Mouse (Mus musculus) midbrain, embryonic 15.5 days (tissue): ENCODE measurements around the gene Tmem135. TPM values are rescaled to one million over a fixed set of nuclear protein-coding genes. Genes with fewer than 3 reads are reported as not detected.
"Not testable (repeated sequence)": the region's sequence is repeated elsewhere in the genome, so short reads cannot be mapped to it uniquely, and the experiment has no call there.

Source experiments
- ATAC-seq: fragments of 200-750 bp; cut with Nextera tagmentation; replicated peaks from 2 replicates; pipeline ENCODE4 v1.8.0; 2017; ENCODE audit warnings: moderate TSS enrichment
- H3K27ac ChIP-seq: fragments of 300-500 bp; sonication (generic); 2 replicates; pipeline ENCODE4 v1.5.1; 2015; ENCODE audit warnings: mild to moderate bottlenecking, inconsistent platforms
- H3K27me3 ChIP-seq: fragments of 300-500 bp; sonication (generic); replicated peaks from 2 replicates; pipeline ENCODE4 v1.6.1; 2015; ENCODE audit warnings: inconsistent platforms
- H3K36me3 ChIP-seq: fragments of 300-500 bp; sonication (generic); replicated peaks from 2 replicates; pipeline ENCODE4 v1.6.1; 2015; ENCODE audit warnings: inconsistent platforms
- H3K4me1 ChIP-seq: fragments of 300-500 bp; sonication (generic); 2 replicates; pipeline ENCODE4 v1.6.1; 2015; ENCODE audit warnings: inconsistent platforms
- H3K4me2 ChIP-seq: fragments of 300-500 bp; sonication (generic); 2 replicates; pipeline ENCODE4 v1.6.1; 2015; ENCODE audit warnings: inconsistent platforms, mild to moderate bottlenecking, moderate library complexity
- H3K4me3 ChIP-seq: fragments of 300-500 bp; sonication (generic); 2 replicates; pipeline ENCODE4 v1.5.1; 2015; ENCODE audit warnings: mild to moderate bottlenecking, inconsistent platforms
- H3K9ac ChIP-seq: fragments of 300-500 bp; sonication (generic); 2 replicates; pipeline ENCODE4 v1.6.1; 2015; ENCODE audit warnings: mild to moderate bottlenecking, inconsistent platforms
- H3K9me3 ChIP-seq: fragments of 300-500 bp; sonication (generic); 2 replicates; pipeline ENCODE4 v1.6.1; 2016; ENCODE audit warnings: inconsistent platforms
- WGBS: fragments of 180-500 bp; shearing (Covaris S2); methylation state at CpG from one replicate; pipeline ENCODE4 v1.1.7; 2015; ENCODE audit warnings: mixed read lengths; 5-methylcytosine and 5-hydroxymethylcytosine counted together
- polyA plus RNA-seq: library from polyadenylated mRNA; unstranded; fragments of >200 nt; fragmentation: Nextera tagmentation; extraction: Ambion mirVana; gene quantifications from 2 replicates; pipeline ENCODE4 v1.2.1, GENCODE M21; 2015

Gene Tmem135
- polyA plus RNA-seq, 1 experiment from 2014 or later, result 32.8 TPM

- Histone ChIP-seq H3K4me2 (no peak overlapping the region), H3K4me3 (no peak overlapping the region), H3K36me3 (0 out of 2 replicates have a peak, but pooled peaks cover 4% of the 10 kb centered on the region), H3K4me1 (no peaks in the 10 kb centered on the region), H3K27ac (no peak overlapping the region), H3K27me3 (no peaks in the 10 kb centered on the region), H3K9ac (no peak overlapping the region), H3K9me3 (no peaks in the 10 kb centered on the region)
- 71% methylated on average over 1 of the region's 1 CpGs for WGBS
- no peak for ATAC-seq
Measured at GRCm38 (mm10) chr7:89298911-89299458, 105.0 kb downstream of the Tmem135 start.

- Histone ChIP-seq H3K36me3 (no peaks in the 10 kb centered on the region), H3K4me3 (no peak overlapping the region), H3K27me3 (no peaks in the 10 kb centered on the region), H3K4me2 (no peak overlapping the region), H3K4me1 (no peaks in the 10 kb centered on the region), H3K9me3 (no peaks in the 10 kb centered on the region), H3K9ac (no peak overlapping the region), H3K27ac (no peak overlapping the region)
- 79% methylated on average over 1 of the region's 1 CpGs for WGBS
- no peak for ATAC-seq
Measured at GRCm38 (mm10) chr7:89296941-89297340, 107.1 kb downstream of the Tmem135 start.

- no peak overlapping the region for H3K4me3 ChIP-seq
- no peaks in the 10 kb centered on the region for H3K4me1 ChIP-seq
- 93% methylated on average over 7 of the region's 7 CpGs for WGBS
- no peaks in the 10 kb centered on the region for H3K36me3 ChIP-seq
- no peak overlapping the region for H3K4me2 ChIP-seq
- no peaks in the 10 kb centered on the region for H3K9me3 ChIP-seq
- H3K27me3 ChIP-seq, result no peaks in the 10 kb centered on the region
- ATAC-seq, result no peak
- no peak overlapping the region for H3K27ac ChIP-seq
- no peak overlapping the region for H3K9ac ChIP-seq
Measured at GRCm38 (mm10) chr7:89282664-89283063, 121.4 kb downstream of the Tmem135 start.

- H3K9ac ChIP-seq, H3K36me3 ChIP-seq, H3K9me3 ChIP-seq, H3K4me2 ChIP-seq, H3K27ac ChIP-seq, ATAC-seq, H3K4me3 ChIP-seq, H3K4me1 ChIP-seq, H3K27me3 ChIP-seq: not testable (repeated sequence)
Measured at GRCm38 (mm10) chr7:89270438-89270837, 133.6 kb downstream of the Tmem135 start.

GRCm38 (mm10) chr7:89269826-89270225 lies 134.2 kb downstream of the Tmem135 start:
- Histone ChIP-seq H3K36me3 (no peaks in the 10 kb centered on the region), H3K4me3 (no peak overlapping the region), H3K9me3 (no peaks in the 10 kb centered on the region), H3K4me1 (no peaks in the 10 kb centered on the region), H3K9ac (no peak overlapping the region), H3K4me2 (no peak overlapping the region), H3K27me3 (no peaks in the 10 kb centered on the region), H3K27ac (no peak overlapping the region)
- ATAC-seq, result no peak
- whole genome bisulfite sequencing, result 97% methylated on average over 6 of the region's 6 CpGs

GRCm38 (mm10) chr7:89267542-89267941 lies 136.5 kb downstream of the Tmem135 start:
- no peak for ATAC-seq
- Histone ChIP-seq H3K4me2 (no peak overlapping the region), H3K9me3 (no peaks in the 10 kb centered on the region), H3K27ac (no peak overlapping the region), H3K4me3 (no peak overlapping the region), H3K27me3 (no peaks in the 10 kb centered on the region), H3K4me1 (no peaks in the 10 kb centered on the region), H3K9ac (no peak overlapping the region), H3K36me3 (no peaks in the 10 kb centered on the region)
- 93% methylated on average over 1 of the region's 1 CpGs for WGBS

- Histone ChIP-seq H3K4me3 (no peak overlapping the region), H3K9me3 (no peaks in the 10 kb centered on the region), H3K4me1 (no peaks in the 10 kb centered on the region), H3K27ac (no peak overlapping the region), H3K9ac (no peak overlapping the region), H3K27me3 (no peaks in the 10 kb centered on the region), H3K36me3 (no peaks in the 10 kb centered on the region), H3K4me2 (no peak overlapping the region)
- no peak for ATAC-seq
- 83% methylated on average over 7 of the region's 7 CpGs for WGBS
Measured at GRCm38 (mm10) chr7:89266017-89266760, 137.8 kb downstream of the Tmem135 start.

GRCm38 (mm10) chr7:89260966-89261365 lies 143.1 kb downstream of the Tmem135 start:
- Histone ChIP-seq H3K9ac (no peak overlapping the region), H3K36me3 (no peaks in the 10 kb centered on the region), H3K4me1 (no peaks in the 10 kb centered on the region), H3K27ac (no peak overlapping the region), H3K4me3 (no peak overlapping the region), H3K27me3 (no peaks in the 10 kb centered on the region), H3K9me3 (no peaks in the 10 kb centered on the region), H3K4me2 (no peak overlapping the region)
- no peak for ATAC-seq

GRCm38 (mm10) chr7:89258832-89259231 lies 145.2 kb downstream of the Tmem135 start:
- no peaks in the 10 kb centered on the region for H3K27me3 ChIP-seq
- H3K4me3 ChIP-seq, result no peak overlapping the region
- 87% methylated on average over 2 of the region's 2 CpGs for WGBS
- H3K27ac ChIP-seq, result no peak overlapping the region
- no peak overlapping the region for H3K4me2 ChIP-seq
- no peak overlapping the region for H3K9ac ChIP-seq
- no peak for ATAC-seq
- H3K36me3 ChIP-seq, result no peaks in the 10 kb centered on the region
- H3K4me1 ChIP-seq, result no peaks in the 10 kb centered on the region
- H3K9me3 ChIP-seq, result no peaks in the 10 kb centered on the region

- no peak overlapping the region for H3K9ac ChIP-seq
- H3K4me3 ChIP-seq, result no peak overlapping the region
- ATAC-seq, result no peak
- H3K27me3 ChIP-seq, result no peaks in the 10 kb centered on the region
- no peak overlapping the region for H3K4me2 ChIP-seq
- H3K36me3 ChIP-seq, result no peaks in the 10 kb centered on the region
- H3K4me1 ChIP-seq, result no peaks in the 10 kb centered on the region
- 83% methylated on average over 4 of the region's 4 CpGs for WGBS
- no peak overlapping the region for H3K27ac ChIP-seq
- H3K9me3 ChIP-seq, result no peaks in the 10 kb centered on the region
Measured at GRCm38 (mm10) chr7:89257871-89258502, 146.0 kb downstream of the Tmem135 start.

- no peak overlapping the region for H3K27ac ChIP-seq
- H3K4me3 ChIP-seq, result no peak overlapping the region
- no peak overlapping the region for H3K4me2 ChIP-seq
- 89% methylated on average over 3 of the region's 3 CpGs for WGBS
- no peak for ATAC-seq
- H3K36me3 ChIP-seq, result no peaks in the 10 kb centered on the region
- no peaks in the 10 kb centered on the region for H3K9me3 ChIP-seq
- no peak overlapping the region for H3K9ac ChIP-seq
- H3K27me3 ChIP-seq, result no peaks in the 10 kb centered on the region
- no peaks in the 10 kb centered on the region for H3K4me1 ChIP-seq
Measured at GRCm38 (mm10) chr7:89253772-89254171, 150.2 kb downstream of the Tmem135 start.

- Histone ChIP-seq H3K9me3 (no peaks in the 10 kb centered on the region), H3K4me1 (no peaks in the 10 kb centered on the region), H3K4me2 (no peak overlapping the region), H3K9ac (no peak overlapping the region), H3K27ac (no peak overlapping the region), H3K4me3 (no peak overlapping the region), H3K27me3 (no peaks in the 10 kb centered on the region), H3K36me3 (no peaks in the 10 kb centered on the region)
- 97% methylated on average over 2 of the region's 2 CpGs for WGBS
- ATAC-seq, result no peak
Measured at GRCm38 (mm10) chr7:89253317-89253716, 150.7 kb downstream of the Tmem135 start.
